28 mouse cellular contexts compared by ENCODE assay signal in the genomic region with DNA sequence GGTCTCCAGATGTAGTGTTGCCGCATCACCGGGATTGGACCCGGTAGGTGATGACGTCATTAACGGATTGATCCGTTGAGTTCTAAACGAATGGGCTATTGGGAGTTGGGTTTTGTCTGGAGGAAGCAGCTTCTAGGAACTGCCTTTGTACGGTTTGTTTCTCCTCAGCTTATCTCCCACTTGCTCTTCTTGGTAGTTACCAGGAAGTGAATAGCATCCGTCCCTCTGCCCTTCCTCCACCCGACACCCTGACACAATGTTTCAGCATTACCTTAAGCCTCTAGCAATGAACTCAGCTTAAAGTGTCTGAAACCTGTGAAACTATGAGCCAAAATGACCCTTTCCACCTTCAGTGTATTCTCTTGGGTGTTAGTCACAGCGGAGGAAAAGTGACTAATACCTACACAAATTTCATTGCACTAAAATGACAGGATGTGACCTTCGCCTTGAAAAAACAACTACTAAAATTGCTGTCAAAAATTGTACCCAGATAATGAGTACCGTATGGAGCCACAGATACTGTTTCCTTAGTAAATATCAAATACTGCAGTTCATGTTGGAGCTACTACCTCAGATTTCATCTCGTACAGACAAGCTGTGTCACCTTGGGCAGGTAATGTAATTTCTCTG.
DNase-seq lines count a peak whose midpoint lies in the region; ATAC-seq lines count a peak whose summit lies in the region.
"Had no signal": no experiment of that assay in that cellular context is flagged by ENCODE, and none has a peak within 500 bp of the region (broad histone marks: within the 10 kb centered on the region; RNA-seq: fewer than 3 reads in every experiment).

No protein-coding gene starts in this region.

- no peaks in the 10 kb centered on the region for H3K9me3 ChIP-seq in midbrain, embryonic 11.5 days (ENCODE audit: control insufficient read depth, low read length)
- H3K9me3 ChIP-seq in midbrain, embryonic 16.5 days (replicated peaks; ENCODE audit: control insufficient read depth, low read length, poor library complexity, severe bottlenecking), result no peaks in the 10 kb centered on the region; the same call in 1 of the 2 replicates
- no peaks in the 10 kb centered on the region for H3K9me3 ChIP-seq in hindbrain, embryonic 14.5 days (ENCODE audit: control insufficient read depth, low read length)
- H3K9me3 ChIP-seq: embryonic facial prominence, embryonic 10.5 days; embryonic facial prominence, embryonic 13.5 days; forebrain, embryonic 12.5 days; forebrain, embryonic 15.5 days; heart, embryonic 10.5 days; heart, embryonic 13.5 days; hindbrain, embryonic 15.5 days had no signal

- no peaks in the 10 kb centered on the region for H3K4me1 ChIP-seq in midbrain, embryonic 11.5 days (ENCODE audit: control insufficient read depth, insufficient read depth, low read length)
- no peaks in the 10 kb centered on the region for H3K4me1 ChIP-seq in midbrain, embryonic 16.5 days (ENCODE audit: control insufficient read depth, insufficient read depth, low read length)
- no peaks in the 10 kb centered on the region for H3K4me1 ChIP-seq in hindbrain, embryonic 14.5 days (replicated peaks; ENCODE audit: control insufficient read depth, insufficient read depth, low read length)
- H3K4me1 ChIP-seq: embryonic facial prominence, embryonic 10.5 days; embryonic facial prominence, embryonic 13.5 days; forebrain, embryonic 12.5 days; forebrain, embryonic 15.5 days; heart, embryonic 10.5 days; heart, embryonic 13.5 days; hindbrain, embryonic 15.5 days had no signal

- DNase-seq in midbrain, embryonic 11.5 days (ENCODE audit: low spot score, missing footprints), result peak; percentile 60
- peak; percentile 18 for DNase-seq in 416B (ENCODE audit: low read depth)
- no peak for DNase-seq in ovary, postnatal 36 days (ENCODE audit: low spot score)
- no peak for DNase-seq in hindbrain, embryonic 14.5 days (ENCODE audit: low spot score)
- DNase-seq in frontal cortex, postnatal 10 days (ENCODE audit: low spot score in 2 of 2), result no peak
- DNase-seq: adrenal gland, postnatal 10 days; cerebellum, adult 11 months; cerebellum, adult 2 months; cerebellum, adult 9-11 months; cerebellum, postnatal 36 days; embryo, embryonic 11 days; gastrocnemius, postnatal 10 days; gastrocnemius, postnatal 36 days; heart, adult 2 months; heart, postnatal 14 days; heart, postnatal 4 days had no signal

- no peaks in the 10 kb centered on the region for H3K36me3 ChIP-seq in midbrain, embryonic 11.5 days (ENCODE audit: control insufficient read depth, insufficient read depth, low read length)
- H3K36me3 ChIP-seq in midbrain, embryonic 16.5 days (ENCODE audit: control insufficient read depth, insufficient read depth, low read length), result no peaks in the 10 kb centered on the region
- no peaks in the 10 kb centered on the region for H3K36me3 ChIP-seq in hindbrain, embryonic 14.5 days (replicated peaks; ENCODE audit: control insufficient read depth, insufficient read depth)
- H3K36me3 ChIP-seq: embryonic facial prominence, embryonic 10.5 days; embryonic facial prominence, embryonic 13.5 days; forebrain, embryonic 12.5 days; forebrain, embryonic 15.5 days; heart, embryonic 10.5 days; heart, embryonic 13.5 days; hindbrain, embryonic 15.5 days had no signal

- no peak for ATAC-seq in midbrain, embryonic 11.5 days (ENCODE audit: low FRiP score)
- ATAC-seq in midbrain, embryonic 16.5 days, result no peak
- peak; percentile 76 for ATAC-seq in CD4-positive, CD25-positive, alpha-beta regulatory T cell, adult 4 months
- peak; percentile 70 for ATAC-seq in inflammation-experienced regulatory T-cells, adult 6 months
- ATAC-seq in hindbrain, embryonic 14.5 days (ENCODE audit: low FRiP score), result no peak
- ATAC-seq: forebrain, embryonic 15.5 days; intestine, postnatal 0 days had no signal

- H3K27me3 ChIP-seq in midbrain, embryonic 11.5 days (ENCODE audit: control insufficient read depth, insufficient read depth, low read length), result no peaks in the 10 kb centered on the region
- H3K27me3 ChIP-seq in midbrain, embryonic 16.5 days (ENCODE audit: control insufficient read depth, insufficient read depth, low read depth, low read length), result no peaks in the 10 kb centered on the region
- H3K27me3 ChIP-seq in hindbrain, embryonic 14.5 days (ENCODE audit: control insufficient read depth, insufficient read depth, low read length), result no peaks in the 10 kb centered on the region
- H3K27me3 ChIP-seq: embryonic facial prominence, embryonic 13.5 days; forebrain, embryonic 12.5 days; forebrain, embryonic 15.5 days; heart, embryonic 13.5 days; hindbrain, embryonic 15.5 days had no signal

- no peak overlapping the region for H3K9ac ChIP-seq in midbrain, embryonic 11.5 days (ENCODE audit: low read length)
- H3K9ac ChIP-seq in midbrain, embryonic 16.5 days (ENCODE audit: low read depth, low read length), result no peak overlapping the region
- no peak overlapping the region for H3K9ac ChIP-seq in hindbrain, embryonic 14.5 days
- H3K9ac ChIP-seq: embryonic facial prominence, embryonic 13.5 days; forebrain, embryonic 12.5 days; forebrain, embryonic 15.5 days; heart, embryonic 13.5 days; hindbrain, embryonic 15.5 days had no signal

- H3K4me2 ChIP-seq in midbrain, embryonic 11.5 days, result no peak overlapping the region
- H3K4me2 ChIP-seq in midbrain, embryonic 16.5 days (ENCODE audit: low read length), result no peak overlapping the region
- H3K4me2 ChIP-seq in hindbrain, embryonic 14.5 days (replicated peaks), result no peak overlapping the region
- H3K4me2 ChIP-seq: embryonic facial prominence, embryonic 13.5 days; forebrain, embryonic 12.5 days; forebrain, embryonic 15.5 days; heart, embryonic 13.5 days; hindbrain, embryonic 15.5 days had no signal

- no peak overlapping the region for H3K4me3 ChIP-seq in midbrain, embryonic 11.5 days (ENCODE audit: low read depth, low read length)
- no peak overlapping the region for H3K4me3 ChIP-seq in midbrain, embryonic 16.5 days (ENCODE audit: low read depth, low read length)
- no peak overlapping the region for H3K4me3 ChIP-seq in hindbrain, embryonic 14.5 days (replicated peaks; ENCODE audit: low read length)
- H3K4me3 ChIP-seq: embryonic facial prominence, embryonic 10.5 days; embryonic facial prominence, embryonic 13.5 days; erythroblast, embryonic 14.5 days; forebrain, embryonic 12.5 days; forebrain, embryonic 15.5 days; heart, adult 2 months; heart, embryonic 10.5 days; heart, embryonic 13.5 days; hindbrain, embryonic 15.5 days had no signal

- WGBS in midbrain, embryonic 11.5 days, result 87% methylated on average over 14 of the region's 14 CpGs
- 95% methylated on average over 14 of the region's 14 CpGs for WGBS in midbrain, embryonic 16.5 days
- WGBS in hindbrain, embryonic 14.5 days, result 90% methylated on average over 14 of the region's 14 CpGs

- H3K27ac ChIP-seq in midbrain, embryonic 11.5 days (ENCODE audit: low read depth, low read length), result no peak overlapping the region
- H3K27ac ChIP-seq in midbrain, embryonic 16.5 days (ENCODE audit: low read length), result no peak overlapping the region
- no peak overlapping the region for H3K27ac ChIP-seq in hindbrain, embryonic 14.5 days
- H3K27ac ChIP-seq: embryonic facial prominence, embryonic 10.5 days; embryonic facial prominence, embryonic 13.5 days; forebrain, embryonic 12.5 days; forebrain, embryonic 15.5 days; heart, adult 2 months; heart, embryonic 10.5 days; heart, embryonic 13.5 days; hindbrain, embryonic 15.5 days had no signal

Comparison
In these comparisons a context has a peak if more than half of its experiments do, and no peak if none do; other contexts are left out.
1. ATAC-seq: peak in CD4-positive, CD25-positive, alpha-beta regulatory T cell, adult 4 months (single experiment) and inflammation-experienced regulatory T-cells, adult 6 months (single experiment); none in midbrain, embryonic 11.5 days (single experiment), midbrain, embryonic 16.5 days (single experiment) and hindbrain, embryonic 14.5 days (single experiment).
2. DNase-seq: peak in midbrain, embryonic 11.5 days (single experiment) and 416B (single experiment); none in ovary, postnatal 36 days (single experiment), hindbrain, embryonic 14.5 days (single experiment) and frontal cortex, postnatal 10 days (0 of 2).